Mouse (Mus musculus) left cerebral cortex, postnatal 14 days (tissue): ENCODE data around the gene Apba3. TPM values are rescaled to one million over a fixed set of nuclear protein-coding genes. Genes with fewer than 3 reads are reported as not detected.
A peak's percentile ranks its signal among the peaks of the same experiment; 100 is the strongest.

Source experiments
- DNase-seq, 2 experiments: peaks; one replicate each; pipeline ENCODE4 v3.0.0; 2021 to 2022; ENCODE audit warnings: low spot score in 2 of 2, mixed read lengths in 1 of 2
- intact Hi-C: fragments of 180-260 bp; cut with DNase I; formaldehyde crosslinking; loops from one replicate; pipeline ENCODE4 v1.15.1; 2025
- total RNA-seq, 2 experiments: library from RNA; stranded (reverse); gene quantifications; 2 replicates each; pipeline ENCODE4 v1.2.3; 2021

The Apba3 gene
- total RNA-seq, 2 experiments from 2014 or later: 34.8 to 35.8 TPM

DNA sequence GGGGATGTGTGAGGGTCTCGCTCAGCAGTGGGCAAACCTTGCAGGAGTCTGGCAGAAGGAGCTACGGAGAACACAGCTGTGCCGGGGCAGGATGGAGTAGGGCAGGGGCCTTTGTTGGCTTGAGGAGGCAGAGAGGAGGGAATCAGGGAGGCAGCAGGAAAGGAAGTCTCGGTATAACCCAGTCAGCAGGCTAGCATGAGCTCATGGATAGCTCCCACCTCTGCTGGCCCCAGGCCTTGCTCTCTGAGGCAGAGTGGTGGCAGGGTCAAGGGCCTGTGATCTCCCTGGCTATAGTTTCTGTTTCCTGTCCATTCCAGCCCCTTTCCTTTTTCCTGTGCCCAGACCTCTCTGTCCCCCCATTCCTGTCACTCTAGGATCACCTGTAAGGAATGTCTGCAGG lies 35.5 kb downstream of the Apba3 start:
- no peak for DNase-seq
- intact Hi-C loops: no loop called here

DNA sequence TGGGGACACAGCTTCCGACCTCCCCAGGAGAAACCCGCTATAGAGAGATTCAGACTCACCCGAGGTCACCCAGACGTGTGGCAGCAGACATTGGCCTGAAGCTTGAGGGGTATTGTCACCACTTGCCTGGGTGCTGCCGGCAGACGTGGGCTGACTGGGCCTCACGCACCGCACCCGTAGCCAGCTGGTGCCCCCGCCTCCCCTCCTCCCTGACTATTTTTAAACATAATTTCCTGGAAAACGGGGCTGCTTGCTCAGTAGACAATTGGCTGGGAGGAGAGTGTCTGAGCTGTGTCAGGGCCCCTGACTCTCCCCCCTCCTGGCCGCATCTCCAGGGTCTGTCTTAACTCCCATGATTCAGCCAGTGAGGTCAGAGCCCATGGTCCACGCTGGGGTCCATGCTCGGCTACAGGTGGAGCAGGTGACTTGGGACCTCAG lies 36.0 kb downstream of the Apba3 start:
- intact Hi-C loops: no loop called here
- peak; percentile 71 to 80 for DNase-seq

DNA sequence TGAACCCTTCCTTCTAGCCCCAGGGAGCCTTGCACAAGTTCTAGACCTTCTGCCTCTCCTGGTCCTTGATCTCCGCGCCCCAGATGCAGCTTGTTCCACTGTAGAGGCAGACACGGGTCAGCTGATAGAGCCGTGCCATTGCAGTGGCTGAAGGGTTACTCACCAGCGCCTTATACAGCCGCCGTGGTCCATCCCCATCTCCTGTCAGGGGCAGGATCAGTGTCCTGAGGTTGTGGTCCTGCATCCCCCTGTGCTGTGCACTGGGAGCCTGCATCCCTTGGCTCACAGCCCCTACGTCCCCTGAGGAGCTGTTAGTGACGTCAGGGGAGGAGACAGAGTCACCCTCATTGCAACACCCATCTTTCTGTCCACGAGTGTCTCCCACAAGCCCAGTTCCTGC lies 36.5 kb downstream of the Apba3 start:
- intact Hi-C loops: no loop called here
- DNase-seq: no peak

DNA sequence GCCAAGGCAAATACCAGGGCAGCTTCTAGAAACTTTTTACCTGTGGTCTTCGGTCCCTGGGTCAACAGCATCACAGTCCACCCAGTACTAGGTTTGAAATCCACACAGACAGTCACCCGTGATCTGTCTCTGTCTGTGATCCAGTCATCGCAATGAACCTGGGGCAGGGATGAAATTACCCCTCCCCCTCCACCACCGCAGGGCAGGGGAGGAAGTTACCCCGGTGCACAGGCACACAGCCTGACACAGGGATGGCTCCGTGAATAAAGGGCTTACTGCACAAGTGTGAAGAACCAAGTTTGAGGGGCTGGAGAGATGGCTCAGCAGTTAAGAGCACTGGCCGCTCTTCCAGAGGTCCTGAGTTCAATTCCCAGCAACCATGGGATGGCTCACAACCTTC lies 37.0 kb downstream of the Apba3 start:
- intact Hi-C loops: no loop called here
- no peak for DNase-seq

DNA sequence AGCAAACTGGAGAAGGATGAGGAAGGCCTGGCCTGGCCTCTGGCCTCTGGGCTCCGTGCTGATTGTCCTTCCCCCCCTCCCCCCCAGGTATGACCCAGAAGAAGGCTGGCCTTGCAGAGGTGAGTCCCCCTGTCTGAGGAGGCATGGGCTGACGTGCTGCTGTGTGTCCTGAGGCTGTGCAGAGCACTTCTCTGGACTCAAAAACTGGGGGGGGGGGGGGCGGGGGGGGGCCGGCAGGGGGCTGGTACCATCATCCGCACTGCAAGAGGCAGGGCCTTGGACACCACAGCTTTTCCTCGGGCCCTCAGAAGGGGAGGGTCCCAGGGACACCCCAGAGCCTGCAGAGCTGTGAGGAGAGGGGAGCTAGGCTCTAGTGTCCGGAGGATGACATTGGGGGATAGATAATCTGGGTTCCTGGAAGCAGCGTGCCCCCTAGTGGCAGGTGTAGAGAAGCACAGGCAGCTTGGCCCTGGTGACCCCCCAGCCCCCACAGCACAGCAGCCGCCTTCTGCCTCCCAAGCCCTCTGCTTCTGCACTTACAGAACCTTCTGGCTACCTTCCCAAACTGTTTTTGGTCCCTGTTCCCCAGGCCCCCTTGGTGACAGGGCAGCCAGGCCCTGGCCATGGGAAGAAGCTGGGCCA lies 38.0 kb downstream of the Apba3 start:
- DNase-seq: no peak
- intact Hi-C loops: no loop called here

- DNase-seq: no peak
- intact Hi-C loops: no loop called here
Measured at GRCm38 (mm10) chr10:81305663-81306062, 38.9 kb downstream of the Apba3 start.

GRCm38 (mm10) chr10:81306173-81306668 lies 39.5 kb downstream of the Apba3 start:
- intact Hi-C loops: no loop called here
- DNase-seq: no peak

GRCm38 (mm10) chr10:81306837-81307682 lies 40.3 kb downstream of the Apba3 start:
- intact Hi-C loops: no loop called here
- DNase-seq: no peak

DNA sequence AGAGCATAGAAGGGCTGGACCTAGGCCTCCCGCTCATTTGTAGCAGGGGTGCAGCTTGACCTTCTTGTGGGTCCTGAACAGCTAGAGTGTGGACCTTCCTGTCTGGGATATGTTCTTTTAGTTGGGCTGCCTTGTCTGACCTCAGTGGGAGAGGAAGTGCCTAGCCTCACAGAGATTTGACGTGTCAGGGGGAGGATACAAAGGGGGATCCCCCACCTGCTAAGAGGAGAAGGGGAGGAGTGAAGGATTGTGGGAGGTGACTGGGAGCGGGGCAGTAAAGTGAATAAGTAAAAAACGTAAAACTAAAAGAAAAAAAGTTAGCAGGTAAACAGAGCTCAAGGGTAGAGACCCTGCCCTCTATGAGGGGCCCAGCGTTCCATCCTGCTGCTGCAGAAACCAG lies 42.8 kb downstream of the Apba3 start:
- intact Hi-C loops: no loop called here
- DNase-seq: no peak

GRCm38 (mm10) chr10:81313581-81313980 lies 46.8 kb downstream of the Apba3 start:
- intact Hi-C loops: no loop called here
- DNase-seq: no peak

- DNase-seq: no peak
- intact Hi-C loops: no loop called here
Measured at GRCm38 (mm10) chr10:81314201-81314600, 47.4 kb downstream of the Apba3 start.

DNA sequence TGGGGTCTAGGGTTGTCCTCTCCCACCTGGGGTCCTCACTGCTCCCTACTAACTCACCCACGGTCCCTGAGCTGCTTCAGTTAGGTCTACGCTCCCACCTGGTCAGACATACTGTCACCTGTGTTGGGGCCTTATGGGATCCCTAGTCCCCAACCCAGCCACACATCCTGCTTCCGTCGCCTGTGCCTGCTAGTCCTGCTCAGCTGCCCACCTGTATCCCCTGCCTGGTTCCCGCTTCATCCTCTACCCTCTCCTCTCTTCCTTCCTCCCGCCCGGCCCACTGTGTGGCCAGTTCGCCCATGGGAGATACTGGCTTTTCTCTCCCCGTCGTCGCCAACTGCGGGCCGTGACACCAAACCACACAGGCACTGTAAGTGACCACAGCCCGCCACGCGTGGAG lies 48.8 kb downstream of the Apba3 start:
- DNase-seq: no peak
- intact Hi-C loops: no loop called here

- DNase-seq: no peak
- intact Hi-C loops: no loop called here
Measured at GRCm38 (mm10) chr10:81316338-81317060, 49.7 kb downstream of the Apba3 start.

GRCm38 (mm10) chr10:81317273-81317672 lies 50.5 kb downstream of the Apba3 start:
- no peak for DNase-seq
- intact Hi-C loops: no loop called here

- no peak for DNase-seq
- intact Hi-C loops: no loop called here
Measured at GRCm38 (mm10) chr10:81318589-81319329, 52.0 kb downstream of the Apba3 start.

DNA sequence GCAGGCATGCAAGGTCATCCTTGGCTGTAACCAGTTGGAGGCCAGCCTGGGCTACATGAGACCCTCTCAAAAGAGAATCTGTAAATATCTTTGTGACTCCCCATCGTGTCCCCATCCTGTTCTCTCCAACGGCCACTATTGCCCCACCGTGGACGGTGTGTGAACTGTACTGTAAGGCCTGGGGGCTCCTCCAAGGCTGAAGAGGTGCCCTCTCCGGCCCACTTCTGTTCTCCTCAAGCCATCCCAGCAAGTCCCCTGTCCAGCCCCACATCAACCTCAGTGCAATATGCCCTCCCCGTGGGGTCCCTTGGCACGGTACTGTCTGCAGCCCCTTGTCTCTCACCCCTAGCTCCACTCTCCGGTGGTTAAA lies 52.6 kb downstream of the Apba3 start:
- intact Hi-C loops: no loop called here
- DNase-seq: no peak

GRCm38 (mm10) chr10:81319741-81320549 lies 53.2 kb downstream of the Apba3 start:
- no peak for DNase-seq
- intact Hi-C loops: no loop called here

GRCm38 (mm10) chr10:81320550-81321347 lies 54.0 kb downstream of the Apba3 start, which contains the start of gene Cactin:
Gene Cactin, plus strand, starts transcription at chr10:81321103.
- intact Hi-C loops: no loop called here

More at GRCm38 (mm10) chr10:81320550-81321347, 54.0 kb downstream of the Apba3 start, which contains the start of gene Cactin:
- peak; percentile 99 to 100 for DNase-seq
